Mouse (Mus musculus) forebrain, embryonic 12.5 days (tissue): ENCODE results near the gene Wbp2. TPM values are rescaled to one million over a fixed set of nuclear protein-coding genes. Genes with fewer than 3 reads are reported as not detected.

ENCODE experiments used
- ATAC-seq: fragments of 200-750 bp; cut with Nextera tagmentation; 2 replicates; pipeline ENCODE4 v1.8.0; 2017; ENCODE audit warnings: moderate TSS enrichment; ENCODE audit not compliant: low FRiP score
- H3K27ac ChIP-seq: fragments of 300-500 bp; sonication (generic); 2 replicates; pipeline ENCODE4 v1.5.1; 2016; ENCODE audit warnings: mild to moderate bottlenecking
- H3K27me3 ChIP-seq: fragments of 300-500 bp; sonication (generic); 2 replicates; pipeline ENCODE4 v1.6.1; 2016; ENCODE audit warnings: mild to moderate bottlenecking
- H3K36me3 ChIP-seq: fragments of 300-500 bp; sonication (generic); replicated peaks from 2 replicates; pipeline ENCODE4 v1.6.1; 2016; ENCODE audit warnings: mild to moderate bottlenecking
- H3K4me1 ChIP-seq: fragments of 300-500 bp; sonication (generic); 2 replicates; pipeline ENCODE4 v1.6.1; 2016
- H3K4me2 ChIP-seq: fragments of 300-500 bp; sonication (generic); 2 replicates; pipeline ENCODE4 v1.6.1; 2016; ENCODE audit warnings: mild to moderate bottlenecking, moderate library complexity
- H3K4me3 ChIP-seq: fragments of 300-500 bp; sonication (generic); replicated peaks from 2 replicates; pipeline ENCODE4 v1.5.1; 2016; ENCODE audit warnings: mild to moderate bottlenecking
- H3K9ac ChIP-seq: fragments of 300-500 bp; sonication (generic); 2 replicates; pipeline ENCODE4 v1.6.1; 2016; ENCODE audit warnings: mild to moderate bottlenecking
- H3K9me3 ChIP-seq: fragments of 300-500 bp; sonication (generic); 2 replicates; pipeline ENCODE4 v1.6.1; 2016
- WGBS: fragments of 180-500 bp; shearing (Covaris S2); methylation state at CpG from one replicate; pipeline ENCODE4 v1.1.7; 2016; 5-methylcytosine and 5-hydroxymethylcytosine counted together
- polyA plus RNA-seq: library from polyadenylated mRNA; unstranded; fragments of >200 nt; fragmentation: Nextera tagmentation; extraction: Ambion mirVana; gene quantifications from 2 replicates; pipeline ENCODE4 v1.2.1, GENCODE M21; 2016

Wbp2 gene
- polyA plus RNA-seq, 1 experiment from 2014 or later, result 92.3 TPM

DNA sequence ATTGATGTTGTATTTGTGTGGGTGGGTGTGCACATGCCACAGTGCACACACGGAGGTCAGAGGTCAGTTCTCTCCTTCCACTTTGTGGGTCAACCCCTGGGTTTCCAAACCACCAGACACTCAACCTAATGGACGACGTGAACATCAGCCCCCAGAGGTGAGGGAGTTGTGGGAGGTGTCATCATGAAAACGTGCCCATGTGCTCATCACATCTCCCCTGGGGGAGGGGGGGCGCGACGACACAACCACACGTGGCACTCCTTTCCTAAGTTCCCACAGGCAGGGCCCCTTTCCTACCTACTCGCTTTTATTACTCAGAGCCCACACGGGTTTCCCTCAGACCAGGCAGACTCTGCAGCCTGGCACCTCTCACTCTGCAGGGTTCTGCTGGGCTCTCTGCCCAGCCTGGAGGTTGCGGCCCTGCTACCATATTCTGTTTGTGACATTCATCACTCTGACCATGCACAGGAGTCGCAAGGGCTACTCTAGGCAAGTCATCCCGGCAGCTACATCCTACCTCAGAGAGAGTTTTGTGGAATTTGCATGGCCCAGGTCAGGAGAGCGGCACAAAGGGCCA lies 3.6 kb downstream of the Wbp2 start:
- Histone ChIP-seq H3K9ac (no peak overlapping the region), H3K27me3 (no peaks in the 10 kb centered on the region), H3K27ac (no peak overlapping the region), H3K4me2 (no peak overlapping the region), H3K9me3 (no peaks in the 10 kb centered on the region), H3K4me3 (no peak overlapping the region), H3K36me3 (peaks cover 57% of the 10 kb centered on the region), H3K4me1 (peaks cover 27% of the 10 kb centered on the region)
- no peak for ATAC-seq
- WGBS, result 93% methylated on average over 14 of the region's 14 CpGs

GRCm38 (mm10) chr11:116081081-116081480 lies 5.7 kb downstream of the Wbp2 start:
- no peak for ATAC-seq
- H3K4me1 ChIP-seq, result peaks cover 27% of the 10 kb centered on the region
- 73% methylated on average over 6 of the region's 6 CpGs for WGBS

DNA sequence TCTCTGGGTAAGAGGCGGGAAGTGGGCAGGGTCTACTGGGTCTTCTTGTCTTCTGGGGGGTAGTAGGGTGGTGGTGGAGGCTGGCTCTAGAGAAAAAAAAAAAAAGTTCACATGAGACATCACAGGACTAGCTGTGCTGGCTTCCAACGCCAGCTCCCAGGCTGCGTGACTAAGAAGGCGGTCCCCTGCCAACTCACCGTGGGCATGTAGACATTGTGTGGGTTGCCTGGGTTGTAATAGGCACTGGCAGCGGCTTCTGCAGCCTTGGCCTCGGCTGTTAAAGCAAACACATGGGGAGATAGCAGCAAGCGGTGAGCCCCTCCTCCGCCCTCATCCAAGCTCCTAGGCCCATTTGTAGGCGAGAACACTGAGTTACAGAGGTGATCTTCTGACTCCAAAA lies 7.3 kb downstream of the Wbp2 start:
- Histone ChIP-seq H3K36me3 (peaks cover 54% of the 10 kb centered on the region), H3K4me3 (no peak overlapping the region), H3K9me3 (no peaks in the 10 kb centered on the region), H3K27ac (no peak overlapping the region), H3K9ac (no peak overlapping the region), H3K27me3 (no peaks in the 10 kb centered on the region), H3K4me2 (no peak overlapping the region), H3K4me1 (peaks cover 19% of the 10 kb centered on the region)
- 87% methylated on average over 10 of the region's 10 CpGs for WGBS
- ATAC-seq, result no peak

More at GRCm38 (mm10) chr11:116081081-116081480, 5.7 kb downstream of the Wbp2 start:
- Histone ChIP-seq H3K9ac (no peak overlapping the region), H3K4me2 (no peak overlapping the region), H3K9me3 (no peaks in the 10 kb centered on the region), H3K27ac (no peak overlapping the region), H3K4me3 (no peak overlapping the region), H3K36me3 (peaks cover 57% of the 10 kb centered on the region), H3K27me3 (no peaks in the 10 kb centered on the region)

- H3K27ac ChIP-seq, result peak overlapping the region; percentile 65
- H3K36me3 ChIP-seq, result peaks cover 51% of the 10 kb centered on the region
- ATAC-seq, result 0 out of 2 replicates have a peak, but pooled peaks have one; percentile 22
- H3K27me3 ChIP-seq, result no peaks in the 10 kb centered on the region
- WGBS, result 35% methylated on average over 10 of the region's 10 CpGs
- H3K9me3 ChIP-seq, result no peaks in the 10 kb centered on the region
- peak overlapping the region; percentile 17; the same call in 1 of the 2 replicates for H3K9ac ChIP-seq
- H3K4me2 ChIP-seq, result peak overlapping the region; percentile 50; the same call in 1 of the 2 replicates
- H3K4me3 ChIP-seq, result no peak overlapping the region
- H3K4me1 ChIP-seq, result peaks cover 19% of the 10 kb centered on the region
Observed at GRCm38 (mm10) chr11:116078676-116079320, 8.0 kb downstream of the Wbp2 start.

- H3K36me3 ChIP-seq, result peaks cover 45% of the 10 kb centered on the region
- H3K27ac ChIP-seq, result peak overlapping the region; percentile 65; the same call in 1 of the 2 replicates
- no peaks in the 10 kb centered on the region for H3K9me3 ChIP-seq
- ATAC-seq, result 0 out of 2 replicates have a peak, but pooled peaks have one; percentile 54
- H3K9ac ChIP-seq, result peak overlapping the region; percentile 47; the same call in 1 of the 2 replicates
- 11% methylated on average over 16 of the region's 16 CpGs for WGBS
- no peaks in the 10 kb centered on the region for H3K27me3 ChIP-seq
- H3K4me1 ChIP-seq, result peaks cover 19% of the 10 kb centered on the region
- peak overlapping the region; percentile 27 for H3K4me3 ChIP-seq
- peak overlapping the region; percentile 50 for H3K4me2 ChIP-seq
Observed at GRCm38 (mm10) chr11:116078221-116078620, 8.6 kb downstream of the Wbp2 start.

- Histone ChIP-seq H3K27me3 (no peaks in the 10 kb centered on the region), H3K4me2 (peak within 1 kb of the TSS; percentile 50), H3K4me1 (peaks cover 19% of the 10 kb centered on the region), H3K4me3 (peak within 1 kb of the TSS; percentile 27), H3K9me3 (no peaks in the 10 kb centered on the region), H3K9ac (peak within 1 kb of the TSS; percentile 47; the same call in 1 of the 2 replicates), H3K27ac (peak within 1 kb of the TSS; percentile 65; the same call in 1 of the 2 replicates), H3K36me3 (peaks cover 41% of the 10 kb centered on the region)
- WGBS, result 71% methylated on average over 22 of the region's 22 CpGs
- ATAC-seq, result no peak
Observed at GRCm38 (mm10) chr11:116077446-116078204, 9.2 kb downstream of the Wbp2 start, which contains the start of gene Unc13d. Unc13d (minus strand) TSS chr11:116077961.

DNA sequence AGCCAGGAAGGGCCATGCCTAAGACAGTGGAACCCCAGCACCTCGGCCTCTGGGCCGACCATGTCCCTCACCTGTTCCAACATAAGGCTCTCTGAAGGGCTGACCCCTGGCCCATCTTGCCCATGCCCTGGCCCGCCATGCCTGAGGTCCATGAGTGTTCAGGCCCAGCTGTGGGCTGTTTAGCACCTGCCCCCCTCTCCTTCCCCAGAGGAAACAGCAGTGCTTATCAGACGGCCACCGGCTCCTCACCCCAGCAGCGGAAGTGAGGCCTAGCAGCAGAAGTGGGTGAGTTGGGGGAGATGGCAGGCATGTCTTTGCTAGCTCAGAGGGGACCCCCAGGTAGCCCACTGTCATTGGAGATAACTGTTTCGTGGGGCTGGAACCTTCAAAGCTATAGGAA lies 10.0 kb downstream of the Wbp2 start:
- Histone ChIP-seq H3K4me3 (no peak overlapping the region), H3K27me3 (no peaks in the 10 kb centered on the region), H3K9me3 (no peaks in the 10 kb centered on the region), H3K4me2 (no peak overlapping the region), H3K27ac (no peak overlapping the region), H3K9ac (0 out of 2 replicates have a peak overlapping the region, but pooled peaks have one; percentile 4), H3K4me1 (peaks cover 19% of the 10 kb centered on the region), H3K36me3 (peaks cover 33% of the 10 kb centered on the region)
- no peak for ATAC-seq
- WGBS, result 92% methylated on average over 7 of the region's 7 CpGs

GRCm38 (mm10) chr11:116076266-116076540 lies 10.6 kb downstream of the Wbp2 start:
- no peak for ATAC-seq
- H3K36me3 ChIP-seq, result peaks cover 26% of the 10 kb centered on the region
- no peak overlapping the region for H3K4me2 ChIP-seq
- no peaks in the 10 kb centered on the region for H3K27me3 ChIP-seq
- WGBS, result 72% methylated on average over 7 of the region's 7 CpGs
- no peak overlapping the region for H3K4me3 ChIP-seq
- peaks cover 19% of the 10 kb centered on the region for H3K4me1 ChIP-seq
- H3K9me3 ChIP-seq, result no peaks in the 10 kb centered on the region
- H3K27ac ChIP-seq, result no peak overlapping the region
- no peak overlapping the region for H3K9ac ChIP-seq

DNA sequence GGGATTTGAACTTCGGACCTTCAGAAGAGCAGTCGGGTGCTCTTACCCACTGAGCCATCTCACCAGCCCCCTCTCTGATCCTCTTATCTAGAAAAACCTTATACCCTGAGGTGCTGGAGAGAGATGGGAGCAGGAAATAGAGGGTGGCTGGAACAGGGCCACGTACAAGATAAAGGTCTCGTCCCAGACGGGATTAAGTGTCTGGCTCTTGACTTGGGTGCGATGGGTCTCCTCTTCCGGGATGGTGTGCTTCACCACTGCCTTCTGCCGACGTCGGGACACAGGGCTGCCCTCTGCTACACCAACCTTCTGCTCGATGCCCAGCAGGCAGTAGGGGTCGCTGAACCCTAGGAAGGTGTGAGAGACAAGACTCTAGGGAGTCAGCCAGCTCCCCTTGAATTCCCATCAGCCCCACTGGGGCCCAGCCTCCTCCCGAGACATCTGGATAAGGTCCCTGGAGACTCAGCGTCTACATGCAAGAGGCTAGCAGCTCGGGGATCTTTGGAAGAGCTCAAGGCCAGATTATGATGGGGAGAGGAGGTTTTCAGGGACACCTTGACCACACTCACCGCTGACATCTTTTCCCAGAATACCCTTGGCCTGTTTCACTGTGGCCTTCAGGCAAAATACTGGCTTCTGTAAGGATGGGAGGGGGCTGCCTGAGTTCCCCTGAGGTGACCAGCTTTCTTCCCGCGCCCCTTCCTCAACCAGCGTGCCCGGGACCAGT lies 11.1 kb downstream of the Wbp2 start:
- no peak for ATAC-seq
- no peak overlapping the region for H3K9ac ChIP-seq
- H3K4me2 ChIP-seq, result no peak overlapping the region
- 64% methylated on average over 20 of the region's 20 CpGs for WGBS
- H3K4me1 ChIP-seq, result peaks cover 19% of the 10 kb centered on the region
- peaks cover 21% of the 10 kb centered on the region for H3K36me3 ChIP-seq
- H3K4me3 ChIP-seq, result no peak overlapping the region
- H3K9me3 ChIP-seq, result no peaks in the 10 kb centered on the region
- H3K27me3 ChIP-seq, result no peaks in the 10 kb centered on the region
- H3K27ac ChIP-seq, result no peak overlapping the region

DNA sequence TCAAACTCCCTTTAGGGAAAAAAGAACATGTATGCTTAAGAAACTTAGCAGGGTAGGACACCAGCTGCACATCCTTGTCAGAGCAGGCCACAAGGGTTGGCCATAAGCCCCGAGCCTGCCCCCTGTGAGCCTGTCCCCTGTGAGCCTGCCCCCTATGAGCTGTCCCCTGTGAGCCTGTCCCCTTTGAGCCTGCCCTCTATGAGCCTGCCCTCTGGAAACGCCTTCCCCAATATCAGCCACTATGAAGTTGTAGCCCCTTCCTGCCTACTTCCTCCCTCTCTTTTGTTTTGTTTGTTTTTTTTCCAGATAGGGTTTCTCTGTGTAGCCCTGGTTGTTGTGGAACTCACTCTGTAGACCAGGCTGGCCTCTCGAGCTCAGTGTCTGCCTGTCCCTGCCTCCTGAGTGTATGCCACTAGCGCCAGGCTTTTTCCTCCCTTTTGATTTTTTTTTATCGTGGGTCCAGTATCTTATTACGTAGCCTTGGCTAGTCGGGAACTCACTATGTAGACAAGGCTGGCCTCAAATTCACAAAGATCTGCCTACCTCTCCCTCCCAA lies 12.3 kb downstream of the Wbp2 start:
- Histone ChIP-seq H3K36me3 (peaks cover 10% of the 10 kb centered on the region), H3K27ac (no peak overlapping the region), H3K9ac (no peak overlapping the region), H3K4me2 (no peak overlapping the region), H3K9me3 (no peaks in the 10 kb centered on the region), H3K27me3 (no peaks in the 10 kb centered on the region), H3K4me1 (peaks cover 19% of the 10 kb centered on the region), H3K4me3 (no peak overlapping the region)
- no peak for ATAC-seq
- 72% methylated on average over 7 of the region's 7 CpGs for WGBS

GRCm38 (mm10) chr11:116072608-116073007 lies 14.2 kb downstream of the Wbp2 start:
- no peak overlapping the region for H3K27ac ChIP-seq
- no peaks in the 10 kb centered on the region for H3K9me3 ChIP-seq
- H3K4me2 ChIP-seq, result no peak overlapping the region
- WGBS, result 88% methylated on average over 3 of the region's 3 CpGs
- H3K4me3 ChIP-seq, result no peak overlapping the region
- no peaks in the 10 kb centered on the region for H3K36me3 ChIP-seq
- H3K27me3 ChIP-seq, result no peaks in the 10 kb centered on the region
- no peak for ATAC-seq
- peaks cover 2% of the 10 kb centered on the region; the same call in 1 of the 2 replicates for H3K4me1 ChIP-seq
- no peak overlapping the region for H3K9ac ChIP-seq

- Histone ChIP-seq H3K4me1 (no peaks in the 10 kb centered on the region), H3K4me2 (no peak overlapping the region), H3K36me3 (no peaks in the 10 kb centered on the region), H3K9me3 (no peaks in the 10 kb centered on the region), H3K27ac (no peak overlapping the region), H3K27me3 (no peaks in the 10 kb centered on the region), H3K4me3 (no peak overlapping the region), H3K9ac (no peak overlapping the region)
- ATAC-seq, result no peak
- 68% methylated on average over 5 of the region's 5 CpGs for WGBS
Observed at GRCm38 (mm10) chr11:116071510-116071909, 15.3 kb downstream of the Wbp2 start.
